Mouse (Mus musculus) 3134 (cell line): Measurements from ENCODE around the gene Tnik.

Source experiments
- DNase-seq: peaks from one replicate; pipeline ENCODE4 v3.0.0-alpha.2; 2011; ENCODE audit warnings: low spot score; ENCODE audit not compliant: insufficient read length; ENCODE audit errors: extremely low read depth

Tnik gene

GRCm38 (mm10) chr3:28399593-28400216 lies 136.7 kb downstream of the Tnik start:
- no peak for DNase-seq

GRCm38 (mm10) chr3:28401335-28401734 lies 138.3 kb downstream of the Tnik start:
- no peak for DNase-seq

DNA sequence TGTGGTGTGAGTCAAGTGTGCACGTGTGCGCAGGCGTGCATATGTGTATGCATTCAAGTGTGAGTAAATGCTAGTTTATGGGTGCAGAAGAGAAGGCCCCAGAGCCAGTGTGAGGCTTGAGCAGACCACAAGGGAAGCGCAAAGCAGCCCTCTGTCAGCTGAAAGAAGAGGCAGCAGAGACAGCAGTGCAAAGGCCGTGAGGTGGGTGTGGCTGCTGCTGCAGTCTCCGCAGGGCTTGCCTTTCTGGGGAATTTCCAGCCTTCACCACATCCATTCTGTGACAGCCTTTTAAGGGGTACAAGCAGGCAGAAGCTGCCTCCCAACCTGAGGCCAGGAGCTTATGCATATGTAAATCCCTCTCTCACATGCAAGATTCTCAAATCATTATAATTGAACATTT lies 139.2 kb downstream of the Tnik start:
- no peak for DNase-seq

GRCm38 (mm10) chr3:28405391-28405790 lies 142.4 kb downstream of the Tnik start:
- no peak for DNase-seq

- no peak for DNase-seq
These were observed 145.9 kb downstream of the Tnik start for GRCm38 (mm10) chr3:28408859-28409459.

DNA sequence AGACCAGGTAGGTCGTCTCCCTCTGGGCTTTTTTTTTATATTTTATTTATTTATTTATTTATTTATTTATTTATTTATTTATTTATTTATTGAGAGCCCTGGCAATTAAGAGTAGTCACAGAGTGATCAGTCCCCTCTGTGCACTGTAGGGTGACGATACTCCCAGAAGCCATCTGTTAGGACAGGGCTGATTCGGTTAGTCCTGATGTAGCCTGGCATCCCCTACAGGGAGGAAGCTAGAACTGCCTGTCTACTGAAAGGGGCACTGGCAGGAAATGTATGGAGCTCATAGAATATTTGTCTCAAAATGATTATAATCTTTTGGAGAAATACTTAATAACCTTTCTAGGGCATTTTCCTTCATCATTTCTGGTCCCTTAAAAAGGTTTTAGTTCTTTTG lies 147.3 kb downstream of the Tnik start:
- DNase-seq = no peak

DNA sequence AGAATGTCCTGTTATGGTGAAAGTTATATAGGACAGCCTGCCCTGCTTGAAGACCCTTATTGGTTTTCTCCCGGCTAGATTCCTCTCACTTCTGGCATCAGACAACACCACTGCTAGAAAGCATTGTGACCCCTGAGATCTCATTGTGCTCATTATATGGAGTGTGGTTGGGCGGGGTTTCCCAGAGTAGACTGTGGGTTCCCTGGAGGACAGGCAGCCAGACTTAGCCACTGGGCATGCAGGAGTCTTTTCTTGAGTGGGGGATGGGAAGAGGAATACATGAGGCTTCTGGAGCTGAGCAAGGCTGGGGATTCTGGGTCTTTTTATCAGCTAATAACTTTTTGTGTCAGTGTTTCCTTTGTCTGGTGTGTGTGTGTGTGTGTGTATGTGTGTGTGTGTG lies 153.0 kb downstream of the Tnik start:
- no peak for DNase-seq

DNA sequence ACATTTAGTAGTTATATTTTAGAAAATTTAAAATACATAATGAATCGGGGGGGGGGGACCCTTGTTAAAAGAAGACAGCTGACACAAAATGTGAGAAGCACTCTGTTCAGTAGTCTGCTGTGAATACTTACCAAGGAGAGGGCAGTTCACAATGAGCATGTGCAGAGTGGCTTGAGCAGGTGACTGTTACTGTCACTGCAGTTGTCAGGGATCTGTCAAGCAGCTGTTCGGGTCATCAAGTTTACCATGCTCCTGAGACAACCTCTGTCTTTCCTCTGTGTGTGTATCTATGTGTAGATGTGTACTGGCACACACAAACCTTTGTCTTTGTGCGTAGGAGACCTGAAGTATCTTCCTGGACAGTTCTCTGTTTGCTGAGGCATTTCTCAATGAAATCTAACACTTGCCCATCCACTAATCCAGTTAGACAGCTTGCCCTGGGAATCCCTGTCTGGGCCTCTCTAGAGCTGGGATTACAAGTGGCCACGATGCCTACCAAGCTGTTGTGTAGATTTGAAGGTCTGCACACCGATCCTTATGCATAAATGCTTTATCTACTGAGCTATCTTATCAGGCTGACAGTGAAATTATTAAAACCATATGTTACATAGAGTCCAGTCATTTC lies 154.2 kb downstream of the Tnik start:
- no peak for DNase-seq

- no peak for DNase-seq
These were observed 157.2 kb downstream of the Tnik start for GRCm38 (mm10) chr3:28420194-28420593.

DNA sequence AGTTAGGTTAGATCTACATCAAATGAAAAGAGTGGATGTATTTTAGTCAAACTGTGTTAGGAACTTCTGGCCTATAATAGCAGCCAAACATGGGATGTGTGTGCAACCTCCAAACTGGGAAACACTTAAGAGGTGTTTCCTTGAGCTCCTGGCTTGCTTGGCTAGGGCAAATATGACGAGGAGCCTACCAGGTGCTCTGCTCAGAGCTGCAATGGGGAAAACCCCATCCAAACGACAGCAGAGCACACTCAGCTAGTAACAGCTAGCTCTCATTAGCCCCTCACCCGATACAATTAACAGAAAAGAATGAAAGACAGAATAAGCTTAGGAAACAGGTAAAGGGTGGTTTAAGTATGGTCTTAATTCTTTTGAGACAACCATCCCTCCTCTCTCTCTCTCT lies 157.7 kb downstream of the Tnik start:
- DNase-seq = no peak

DNA sequence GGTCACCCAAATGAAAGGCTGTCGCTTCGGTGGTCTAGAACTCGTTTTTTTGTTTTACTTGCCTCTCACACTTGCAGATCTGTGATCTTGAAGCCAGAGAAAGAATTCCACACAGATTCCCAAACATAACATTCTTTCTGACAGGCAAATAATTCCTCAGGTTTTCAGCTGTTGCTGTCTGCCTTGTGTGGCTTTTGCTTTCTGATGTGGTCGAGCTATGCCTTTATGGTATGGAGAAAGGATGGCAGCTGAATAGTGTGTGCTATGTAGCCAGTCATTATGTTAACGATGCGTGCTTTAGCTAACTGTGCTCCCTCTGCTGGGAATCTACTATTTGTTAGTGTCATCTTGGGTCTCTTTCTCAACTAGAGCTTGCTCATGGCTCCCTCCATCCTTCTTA lies 158.8 kb downstream of the Tnik start:
- no peak for DNase-seq

DNA sequence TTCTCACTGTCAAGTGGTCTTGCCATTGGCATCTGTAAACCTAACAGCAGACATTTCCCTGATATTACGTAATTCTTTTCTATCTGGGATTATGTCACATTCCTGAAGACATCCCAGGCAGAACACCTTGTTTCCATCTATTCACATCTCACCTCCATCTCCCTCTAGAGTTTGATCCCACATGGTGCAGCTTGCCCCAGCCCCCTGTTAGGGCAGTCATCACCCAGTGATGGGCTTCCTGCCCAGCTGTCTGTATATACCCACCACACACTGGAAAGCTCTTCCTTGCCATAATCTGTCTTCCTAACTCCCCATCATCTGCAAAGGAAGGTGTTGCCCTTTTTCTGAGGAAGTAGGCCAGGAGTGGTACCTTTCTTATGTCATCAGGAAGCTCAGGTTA lies 159.2 kb downstream of the Tnik start:
- DNase-seq = no peak

- DNase-seq = no peak
These were observed 162.9 kb downstream of the Tnik start for GRCm38 (mm10) chr3:28425911-28426310.

GRCm38 (mm10) chr3:28431459-28431858 lies 168.4 kb downstream of the Tnik start:
- no peak for DNase-seq

GRCm38 (mm10) chr3:28432321-28432720 lies 169.3 kb downstream of the Tnik start:
- no peak for DNase-seq

DNA sequence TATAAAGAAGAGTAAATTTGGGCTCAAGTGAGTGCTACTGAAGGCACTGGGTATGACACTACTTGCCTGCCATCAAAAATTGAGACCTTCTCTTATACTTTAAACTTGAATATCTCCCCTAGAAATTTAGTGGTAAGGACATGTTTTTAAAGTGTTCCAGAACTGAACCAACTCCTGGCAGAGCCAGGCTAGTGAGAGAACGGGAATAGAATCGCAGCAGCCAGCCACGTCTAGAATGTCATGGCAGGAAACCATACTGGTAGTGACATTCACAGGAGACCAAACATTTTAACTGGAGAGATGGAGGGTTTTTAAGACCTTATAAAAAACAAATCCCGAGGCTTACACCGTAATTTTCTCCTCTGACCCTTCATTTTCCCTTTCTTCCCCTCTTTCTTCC lies 172.5 kb downstream of the Tnik start:
- DNase-seq = no peak

GRCm38 (mm10) chr3:28437429-28437828 lies 174.4 kb downstream of the Tnik start:
- no peak for DNase-seq

DNA sequence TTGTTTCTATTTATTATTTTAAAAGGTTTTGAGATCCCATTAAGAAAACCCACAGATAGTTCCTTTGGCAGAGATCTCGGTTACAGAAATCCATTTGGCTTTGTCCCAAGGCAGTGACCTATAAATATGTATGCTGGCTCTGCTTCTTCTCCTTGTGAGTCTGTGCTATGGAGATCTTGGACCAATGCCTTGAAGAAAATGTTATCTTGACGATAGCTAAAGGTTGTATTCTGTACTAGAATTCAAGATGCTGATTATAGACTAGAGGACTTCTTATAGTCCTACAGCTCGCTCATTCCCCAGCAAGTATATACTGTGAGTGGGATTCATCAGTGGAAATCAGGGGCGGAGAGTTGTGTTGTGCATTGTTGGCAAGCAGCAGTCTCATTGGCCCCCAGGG lies 178.5 kb downstream of the Tnik start:
- DNase-seq = no peak

- no peak for DNase-seq
These were observed 179.1 kb downstream of the Tnik start for GRCm38 (mm10) chr3:28442116-28442515.

- no peak for DNase-seq
These were observed 184.9 kb downstream of the Tnik start for GRCm38 (mm10) chr3:28447950-28448349.

GRCm38 (mm10) chr3:28453458-28453857 lies 190.4 kb downstream of the Tnik start:
- DNase-seq = no peak

- DNase-seq = no peak
These were observed 193.8 kb downstream of the Tnik start for GRCm38 (mm10) chr3:28456842-28457241.
